Mouse (Mus musculus) hindbrain, postnatal 0 days (tissue): ENCODE results near the gene Ctbs. TPM values are rescaled to one million over a fixed set of nuclear protein-coding genes. Genes with fewer than 3 reads are reported as not detected.

Experiments
- ATAC-seq: fragments of 200-750 bp; cut with Nextera tagmentation; 2 replicates; pipeline ENCODE4 v1.8.0; 2017; ENCODE audit warnings: mild to moderate bottlenecking, moderate TSS enrichment, moderate library complexity
- DNase-seq: peaks from one replicate; pipeline ENCODE4 v3.0.0-alpha.2; 2015; ENCODE audit warnings: low spot score
- H3K27ac ChIP-seq: fragments of 300-500 bp; sonication (generic); 2 replicates; pipeline ENCODE4 v1.5.1; 2014; ENCODE audit warnings: mild to moderate bottlenecking
- H3K27me3 ChIP-seq: fragments of 300-500 bp; sonication (generic); 2 replicates; pipeline ENCODE4 v1.6.1; 2014; ENCODE audit warnings: low read length, mixed read lengths; ENCODE audit not compliant: insufficient read depth
- H3K36me3 ChIP-seq: fragments of 300-500 bp; sonication (generic); 2 replicates; pipeline ENCODE4 v1.6.1; 2014; ENCODE audit warnings: low read length, mixed read lengths; ENCODE audit not compliant: insufficient read depth
- H3K4me1 ChIP-seq: fragments of 300-500 bp; sonication (generic); 2 replicates; pipeline ENCODE4 v1.6.1; 2014; ENCODE audit warnings: antibody characterized with exemption, low read length, mixed read lengths; ENCODE audit not compliant: insufficient read depth
- H3K4me2 ChIP-seq: fragments of 300-500 bp; sonication (generic); 2 replicates; pipeline ENCODE4 v1.6.1; 2014; ENCODE audit warnings: low read depth, mild to moderate bottlenecking, low read length, moderate library complexity, mixed read lengths
- H3K4me3 ChIP-seq: fragments of 300-500 bp; sonication (generic); 2 replicates; pipeline ENCODE4 v1.5.1; 2014; ENCODE audit warnings: low read length
- H3K9ac ChIP-seq: fragments of 300-500 bp; sonication (generic); replicated peaks from 2 replicates; pipeline ENCODE4 v1.6.1; 2014; ENCODE audit warnings: mild to moderate bottlenecking, low read length, moderate library complexity, mixed read lengths
- H3K9me3 ChIP-seq: fragments of 300-500 bp; sonication (generic); 2 replicates; pipeline ENCODE4 v1.6.1; 2016; ENCODE audit warnings: low read length, mixed read lengths
- CTCF ChIP-seq: IDR thresholded peaks from 2 replicates; pipeline ENCODE4 v1.5.1; 2016; ENCODE audit warnings: antibody characterized with exemption, control low read depth, low read depth
- WGBS: fragments of 180-500 bp; shearing (Covaris S2); extraction: QIAGEN DNeasy Blood & Tissue Kit; methylation state at CpG from one replicate; pipeline ENCODE4 v1.1.7; 2014; 5-methylcytosine and 5-hydroxymethylcytosine counted together
- polyA plus RNA-seq: library from polyadenylated mRNA; unstranded; fragments of >200 nt; fragmentation: Nextera tagmentation; extraction: Ambion mirVana; gene quantifications from 2 replicates; pipeline ENCODE4 v1.2.1, GENCODE M21; 2015
- total RNA-seq: library from RNA; depleted of rRNA; stranded (reverse); fragments of >200 nt; gene quantifications from 2 replicates; pipeline ENCODE4 v1.2.3, GENCODE M21; 2014

Ctbs gene
- total and polyA plus RNA-seq, 2 experiments from 2014 or later: 5.7 to 11.4 TPM

DNA sequence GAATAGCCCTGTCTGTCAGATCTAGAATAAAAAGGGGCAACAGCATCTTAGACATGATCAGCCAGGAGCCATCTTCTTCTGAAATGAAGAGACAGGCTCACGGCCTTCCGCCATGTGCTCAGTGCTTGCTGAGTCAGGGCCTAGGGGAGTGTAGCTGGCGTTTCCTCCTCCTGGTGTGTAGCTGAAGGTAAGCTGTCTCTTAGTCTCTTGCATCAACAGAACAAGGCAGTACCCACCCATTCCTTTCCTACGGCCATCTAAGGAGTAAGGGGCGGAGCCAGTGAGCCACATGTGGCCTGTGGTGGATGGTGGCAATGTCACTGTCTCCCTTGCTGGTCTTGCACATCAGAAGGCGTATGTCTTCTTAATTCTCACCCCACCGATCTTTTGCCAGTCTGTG lies 39.5 kb upstream of the Ctbs start:
- 84% methylated on average over 7 of the region's 7 CpGs for WGBS
- DNase-seq (no peak), ATAC-seq (no peak)
- Histone ChIP-seq H3K4me3 (no peak overlapping the region), H3K27me3 (no peaks in the 10 kb centered on the region), H3K9me3 (no peaks in the 10 kb centered on the region), H3K4me1 (peaks cover 21% of the 10 kb centered on the region), H3K4me2 (no peak overlapping the region), H3K27ac (no peak overlapping the region), H3K9ac (no peak overlapping the region), H3K36me3 (no peaks in the 10 kb centered on the region)
- TF ChIP-seq CTCF: no peak

- ATAC-seq: peak; percentile 62
- no peak overlapping the region for H3K4me3 ChIP-seq
- no peaks in the 10 kb centered on the region for H3K36me3 ChIP-seq
- H3K27ac ChIP-seq: no peak overlapping the region
- H3K9me3 ChIP-seq: no peaks in the 10 kb centered on the region
- 72% methylated on average over 2 of the region's 2 CpGs for WGBS
- TF ChIP-seq CTCF: no peak
- no peaks in the 10 kb centered on the region for H3K27me3 ChIP-seq
- peaks cover 5% of the 10 kb centered on the region; the same call in 1 of the 2 replicates for H3K4me1 ChIP-seq
- no peak overlapping the region for H3K4me2 ChIP-seq
- no peak for DNase-seq
- H3K9ac ChIP-seq: no peak overlapping the region
Measured at GRCm38 (mm10) chr3:146412008-146412407, 37.6 kb upstream of the Ctbs start.

DNA sequence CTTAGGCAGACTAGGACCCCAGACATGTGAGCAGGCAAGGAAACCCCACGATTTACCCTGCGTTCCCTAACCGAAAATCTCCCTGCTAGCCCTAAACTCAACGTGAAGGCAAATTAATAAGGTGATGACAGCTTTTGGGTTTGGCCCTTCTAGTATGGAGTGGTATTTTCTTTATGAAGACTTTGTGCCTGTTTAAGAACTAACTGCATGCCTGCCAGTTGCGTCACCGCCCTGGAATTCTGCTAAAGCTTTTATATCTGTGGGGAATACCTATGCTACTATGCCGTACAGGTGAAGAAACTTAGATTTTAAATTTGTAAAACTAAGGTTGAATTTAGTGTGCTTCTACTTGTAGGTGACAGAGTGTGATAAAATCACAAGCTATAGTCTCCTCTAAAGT lies 37.1 kb upstream of the Ctbs start:
- Histone ChIP-seq H3K4me1 (peaks cover under 1% of the 10 kb centered on the region; the same call in 1 of the 2 replicates), H3K36me3 (no peaks in the 10 kb centered on the region), H3K27me3 (no peaks in the 10 kb centered on the region), H3K4me3 (no peak overlapping the region), H3K27ac (no peak overlapping the region), H3K9me3 (no peaks in the 10 kb centered on the region), H3K9ac (no peak overlapping the region), H3K4me2 (no peak overlapping the region)
- 89% methylated on average over 7 of the region's 7 CpGs for WGBS
- ATAC-seq (no peak), DNase-seq (no peak)
- no peak for TF ChIP-seq CTCF

GRCm38 (mm10) chr3:146413016-146413415 lies 36.6 kb upstream of the Ctbs start:
- 83% methylated on average over 13 of the region's 13 CpGs for WGBS
- H3K4me1 ChIP-seq: no peaks in the 10 kb centered on the region
- no peaks in the 10 kb centered on the region for H3K27me3 ChIP-seq
- no peak for DNase-seq
- H3K9ac ChIP-seq: no peak overlapping the region
- H3K4me3 ChIP-seq: no peak overlapping the region
- no peaks in the 10 kb centered on the region for H3K36me3 ChIP-seq
- no peak for ATAC-seq
- no peak overlapping the region for H3K27ac ChIP-seq
- no peak overlapping the region for H3K4me2 ChIP-seq
- no peaks in the 10 kb centered on the region for H3K9me3 ChIP-seq
- no peak for TF ChIP-seq CTCF

DNA sequence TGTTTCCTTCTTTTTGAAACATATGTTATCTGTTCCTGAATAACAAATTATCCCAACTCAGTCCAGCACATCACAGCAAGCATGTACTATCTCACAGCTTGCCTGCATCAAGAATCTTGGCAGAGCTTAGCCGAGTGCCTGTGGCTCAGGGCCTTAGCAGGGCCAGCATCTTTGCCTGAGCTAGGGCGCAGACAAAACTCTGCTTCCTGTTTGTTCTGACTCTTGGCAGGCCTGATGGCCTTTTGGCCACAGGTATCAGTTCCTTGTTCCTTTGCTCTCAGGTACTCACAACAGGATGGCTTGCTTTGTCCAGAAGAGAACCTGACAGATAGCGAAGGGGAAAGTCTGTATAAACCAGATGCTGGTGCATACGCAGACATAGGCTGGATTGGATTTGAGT lies 35.6 kb upstream of the Ctbs start:
- H3K4me1 ChIP-seq: no peaks in the 10 kb centered on the region
- H3K9me3 ChIP-seq: no peaks in the 10 kb centered on the region
- ATAC-seq: no peak
- H3K27me3 ChIP-seq: no peaks in the 10 kb centered on the region
- no peak overlapping the region for H3K4me3 ChIP-seq
- no peak overlapping the region for H3K9ac ChIP-seq
- H3K36me3 ChIP-seq: peaks cover 3% of the 10 kb centered on the region
- DNase-seq: no peak
- 72% methylated on average over 4 of the region's 4 CpGs for WGBS
- TF ChIP-seq CTCF: no peak
- H3K4me2 ChIP-seq: no peak overlapping the region
- H3K27ac ChIP-seq: no peak overlapping the region

GRCm38 (mm10) chr3:146414555-146414954 lies 35.0 kb upstream of the Ctbs start:
- no peak for DNase-seq
- Histone ChIP-seq H3K27ac (no peak overlapping the region), H3K4me1 (no peaks in the 10 kb centered on the region), H3K9me3 (no peaks in the 10 kb centered on the region), H3K27me3 (no peaks in the 10 kb centered on the region), H3K36me3 (peaks cover 8% of the 10 kb centered on the region), H3K9ac (no peak overlapping the region), H3K4me2 (no peak overlapping the region), H3K4me3 (no peak overlapping the region)
- WGBS: 88% methylated on average over 12 of the region's 12 CpGs
- ATAC-seq: no peak
- no peak for TF ChIP-seq CTCF

DNA sequence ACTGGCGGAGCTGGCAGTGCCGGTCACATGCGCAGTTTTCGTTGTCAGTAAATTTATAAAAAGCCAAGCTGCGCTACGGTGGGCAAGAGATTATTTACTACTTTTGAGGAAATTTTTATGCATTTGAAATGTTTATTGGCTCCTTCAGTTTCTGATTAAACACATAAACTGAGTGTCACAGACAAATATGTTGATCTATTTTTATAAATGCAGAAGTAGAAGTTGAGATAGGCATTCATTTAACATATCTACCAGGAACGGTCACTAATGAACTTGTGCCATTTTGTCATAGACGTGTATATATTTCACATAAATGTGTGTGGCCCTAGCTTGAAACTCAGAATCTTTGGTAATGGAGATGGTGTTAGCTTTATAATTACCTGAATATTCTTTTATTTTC lies 31.7 kb upstream of the Ctbs start:
- Histone ChIP-seq H3K9me3 (no peaks in the 10 kb centered on the region), H3K4me3 (no peak overlapping the region), H3K27ac (no peak overlapping the region), H3K4me1 (no peaks in the 10 kb centered on the region), H3K27me3 (no peaks in the 10 kb centered on the region), H3K36me3 (peaks cover 25% of the 10 kb centered on the region), H3K9ac (no peak overlapping the region), H3K4me2 (no peak overlapping the region)
- TF ChIP-seq CTCF: no peak
- 95% methylated on average over 8 of the region's 8 CpGs for WGBS
- ATAC-seq: no peak
- DNase-seq: no peak
